Mouse (Mus musculus): ENCODE measurements around the gene Plbd1. TPM values are rescaled to one million over a fixed set of nuclear protein-coding genes. Genes with fewer than 3 reads are reported as not detected.

Gene Plbd1
- polyA plus RNA-seq, 1 experiment = 0.03 TPM

DNA sequence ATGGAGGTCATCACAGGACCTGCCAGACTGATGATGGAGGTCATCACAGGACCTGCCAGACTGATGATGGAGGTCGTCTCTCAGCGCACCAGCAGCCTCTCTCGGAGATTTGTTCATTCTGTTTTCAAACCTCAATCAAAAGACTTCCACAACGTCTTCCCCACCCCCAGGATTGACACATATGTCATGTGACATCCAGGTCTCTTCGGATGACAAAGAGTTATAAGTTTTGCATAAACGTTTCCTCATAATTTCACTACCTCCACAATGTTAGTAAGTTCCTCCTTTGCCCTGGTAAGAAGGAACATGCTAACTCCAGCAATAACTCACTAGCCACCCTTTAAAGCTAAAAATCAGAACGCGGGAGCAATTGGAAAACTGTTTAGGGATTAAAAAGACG, 2.5 kb downstream of the Plbd1 start:
- no peaks in the 10 kb centered on the region; the same call in 1 of the 2 replicates for H3K9me3 ChIP-seq (ENCODE audit: control insufficient read depth, low read length)
- no peak overlapping the region for H3K4me3 ChIP-seq (replicated peaks)
- H3K27me3 ChIP-seq (ENCODE audit: control insufficient read depth) = peaks cover 31% of the 10 kb centered on the region
- no peaks in the 10 kb centered on the region for H3K36me3 ChIP-seq (ENCODE audit: control insufficient read depth)
- no peaks in the 10 kb centered on the region for H3K4me1 ChIP-seq (ENCODE audit: control insufficient read depth)
- TF ChIP-seq GATA1 (IDR thresholded peaks at IDR 0.05; ENCODE audit: low read length) (no peak), TAL1 (IDR thresholded peaks at IDR 0.05; ENCODE audit: low read length) (no peak)

- no peak overlapping the region for H3K4me3 ChIP-seq (replicated peaks)
Observed at GRCm38 (mm10) chr6:136658303-136658702, 3.4 kb downstream of the Plbd1 start.

DNA sequence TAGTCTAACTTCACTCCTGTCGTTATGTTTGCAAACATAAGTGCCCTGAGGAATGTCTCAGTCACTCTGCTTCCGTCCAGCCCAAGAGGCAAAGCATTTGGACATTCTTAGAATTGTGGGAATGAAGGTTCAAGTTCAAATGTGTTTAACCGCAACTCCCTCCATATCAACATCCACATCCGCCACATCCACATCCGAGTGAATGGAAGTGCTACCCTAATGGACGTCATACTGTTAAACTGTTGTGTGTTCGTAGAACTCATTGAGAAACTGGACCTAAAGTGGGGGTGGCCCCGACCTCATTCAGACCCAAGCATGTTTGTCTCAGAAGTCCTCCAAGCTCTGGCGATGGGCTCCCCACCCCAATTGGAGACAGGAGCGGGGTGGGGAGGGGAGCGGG, 5.9 kb downstream of the Plbd1 start:
- no peak overlapping the region for H3K4me3 ChIP-seq (replicated peaks)
- H3K4me1 ChIP-seq (ENCODE audit: control insufficient read depth) = no peaks in the 10 kb centered on the region
- H3K9me3 ChIP-seq (ENCODE audit: control insufficient read depth, low read length) = no peaks in the 10 kb centered on the region
- TF ChIP-seq TAL1 (IDR thresholded peaks at IDR 0.05; ENCODE audit: low read length) = no peak
- no peak for TF ChIP-seq GATA1 (IDR thresholded peaks at IDR 0.05; ENCODE audit: low read length)
- no peaks in the 10 kb centered on the region for H3K36me3 ChIP-seq (ENCODE audit: control insufficient read depth)
- H3K27me3 ChIP-seq (ENCODE audit: control insufficient read depth) = peaks cover 9% of the 10 kb centered on the region

More at GRCm38 (mm10) chr6:136658303-136658702, 3.4 kb downstream of the Plbd1 start:
- Histone ChIP-seq H3K9me3 (ENCODE audit: control insufficient read depth, low read length) (no peaks in the 10 kb centered on the region; the same call in 1 of the 2 replicates), H3K36me3 (ENCODE audit: control insufficient read depth) (no peaks in the 10 kb centered on the region), H3K4me1 (ENCODE audit: control insufficient read depth) (no peaks in the 10 kb centered on the region), H3K27me3 (ENCODE audit: control insufficient read depth) (peaks cover 31% of the 10 kb centered on the region)
- TF ChIP-seq GATA1 (IDR thresholded peaks at IDR 0.05; ENCODE audit: low read length) = no peak
- TF ChIP-seq TAL1 (IDR thresholded peaks at IDR 0.05; ENCODE audit: low read length) = no peak

- Histone ChIP-seq H3K27me3 (ENCODE audit: control insufficient read depth) (no peaks in the 10 kb centered on the region), H3K9me3 (ENCODE audit: control insufficient read depth, low read length) (no peaks in the 10 kb centered on the region), H3K4me1 (ENCODE audit: control insufficient read depth) (no peaks in the 10 kb centered on the region), H3K36me3 (ENCODE audit: control insufficient read depth) (no peaks in the 10 kb centered on the region), H3K4me3 (replicated peaks) (no peak overlapping the region)
- no peak for TF ChIP-seq GATA1 (IDR thresholded peaks at IDR 0.05; ENCODE audit: low read length)
- no peak for TF ChIP-seq TAL1 (IDR thresholded peaks at IDR 0.05; ENCODE audit: low read length)
Observed at GRCm38 (mm10) chr6:136654470-136654869, 7.3 kb downstream of the Plbd1 start.

DNA sequence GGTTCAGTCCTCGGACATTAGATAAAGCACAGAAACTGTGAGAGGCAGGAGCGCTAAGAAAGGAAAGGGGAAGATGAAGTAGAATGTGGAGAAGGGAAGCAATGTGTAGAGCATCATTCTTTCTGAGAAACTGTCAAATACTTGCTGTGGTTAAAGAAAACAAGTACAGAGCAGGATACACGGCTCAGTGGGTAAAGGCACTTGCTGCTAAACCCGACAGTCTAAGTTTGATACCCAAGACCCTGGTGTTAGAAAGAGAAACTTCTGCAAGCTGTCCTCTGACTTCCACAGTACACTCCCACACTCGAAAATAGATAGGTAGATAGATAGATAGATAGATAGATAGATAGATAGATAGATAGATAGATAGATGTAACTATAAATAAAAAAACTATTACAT, 8.4 kb downstream of the Plbd1 start:
- Histone ChIP-seq H3K9me3 (ENCODE audit: control insufficient read depth, low read length) (no peaks in the 10 kb centered on the region), H3K36me3 (ENCODE audit: control insufficient read depth) (no peaks in the 10 kb centered on the region), H3K4me3 (replicated peaks) (no peak overlapping the region), H3K27me3 (ENCODE audit: control insufficient read depth) (no peaks in the 10 kb centered on the region), H3K4me1 (ENCODE audit: control insufficient read depth) (no peaks in the 10 kb centered on the region)
- no peak for TF ChIP-seq TAL1 (IDR thresholded peaks at IDR 0.05; ENCODE audit: low read length)

GRCm38 (mm10) chr6:136650664-136651063, 11.1 kb downstream of the Plbd1 start:
- no peak overlapping the region for H3K4me3 ChIP-seq (replicated peaks)
- H3K4me1 ChIP-seq (ENCODE audit: control insufficient read depth) = no peaks in the 10 kb centered on the region
- no peaks in the 10 kb centered on the region for H3K9me3 ChIP-seq (ENCODE audit: control insufficient read depth, low read length)
- no peaks in the 10 kb centered on the region for H3K36me3 ChIP-seq (ENCODE audit: control insufficient read depth)
- H3K27me3 ChIP-seq (ENCODE audit: control insufficient read depth) = no peaks in the 10 kb centered on the region
- TF ChIP-seq GATA1 (IDR thresholded peaks at IDR 0.05; ENCODE audit: low read length) (no peak), TAL1 (IDR thresholded peaks at IDR 0.05; ENCODE audit: low read length) (no peak)

DNA sequence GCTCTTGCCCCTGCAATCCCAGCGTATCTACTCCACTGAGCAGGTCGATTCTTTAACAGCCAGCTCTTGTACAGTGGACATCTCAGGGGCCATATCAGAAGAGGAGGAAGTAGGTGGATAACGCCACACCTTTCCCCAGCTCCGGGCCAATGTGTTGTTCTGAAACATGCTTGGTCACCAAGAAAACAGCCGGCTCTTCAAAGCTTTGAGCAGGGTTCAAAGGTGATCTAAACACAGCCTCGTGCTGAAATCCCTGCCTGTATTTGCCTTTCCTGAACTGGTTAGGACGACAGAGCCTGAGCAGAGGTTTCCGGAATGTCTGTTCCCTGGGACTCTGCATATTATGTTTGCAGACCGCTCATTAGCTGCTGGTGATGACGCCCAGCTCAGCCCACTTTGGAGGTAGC, 14.3 kb downstream of the Plbd1 start:
- Histone ChIP-seq H3K9me3 (ENCODE audit: control insufficient read depth, low read length) (peaks cover 5% of the 10 kb centered on the region; the same call in 1 of the 2 replicates), H3K4me1 (ENCODE audit: control insufficient read depth) (no peaks in the 10 kb centered on the region)
- no peak for TF ChIP-seq GATA1 (IDR thresholded peaks at IDR 0.05; ENCODE audit: low read length)
- TF ChIP-seq TAL1 (IDR thresholded peaks at IDR 0.05; ENCODE audit: low read length) = no peak

GRCm38 (mm10) chr6:136646207-136646606, 15.5 kb downstream of the Plbd1 start:
- H3K4me1 ChIP-seq (ENCODE audit: control insufficient read depth) = no peaks in the 10 kb centered on the region
- TF ChIP-seq TAL1 (IDR thresholded peaks at IDR 0.05; ENCODE audit: low read length) (no peak), GATA1 (IDR thresholded peaks at IDR 0.05; ENCODE audit: low read length) (no peak)
- H3K4me3 ChIP-seq (replicated peaks) = no peak overlapping the region
- H3K36me3 ChIP-seq (ENCODE audit: control insufficient read depth) = no peaks in the 10 kb centered on the region
- H3K27me3 ChIP-seq (ENCODE audit: control insufficient read depth) = no peaks in the 10 kb centered on the region
- H3K9me3 ChIP-seq (ENCODE audit: control insufficient read depth, low read length) = peaks cover 5% of the 10 kb centered on the region; the same call in 1 of the 2 replicates

More for the DNA sequence above, 14.3 kb downstream of the Plbd1 start:
- Histone ChIP-seq H3K27me3 (ENCODE audit: control insufficient read depth) (no peaks in the 10 kb centered on the region), H3K36me3 (ENCODE audit: control insufficient read depth) (no peaks in the 10 kb centered on the region), H3K4me3 (replicated peaks) (no peak overlapping the region)

DNA sequence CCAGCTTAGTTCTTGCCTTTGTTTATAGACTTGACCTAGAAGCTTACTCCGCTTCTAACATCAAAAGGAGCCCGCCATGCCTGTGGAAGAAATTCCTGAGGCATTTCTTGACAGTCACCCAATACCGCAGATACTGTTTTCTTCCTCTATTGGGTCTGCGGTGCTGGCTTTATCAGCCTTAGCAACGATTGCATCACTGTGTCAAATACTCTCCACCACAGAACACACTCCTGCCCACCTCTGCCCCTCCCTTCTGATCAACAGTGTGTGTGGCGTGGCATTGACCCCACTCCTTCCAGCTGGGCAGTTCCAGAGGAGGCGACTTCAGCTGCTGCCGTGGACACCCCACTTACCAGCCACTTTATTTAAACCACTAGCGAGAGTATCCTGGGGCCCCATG, 16.0 kb downstream of the Plbd1 start:
- H3K27me3 ChIP-seq (ENCODE audit: control insufficient read depth) = no peaks in the 10 kb centered on the region
- peaks cover 5% of the 10 kb centered on the region; the same call in 1 of the 2 replicates for H3K9me3 ChIP-seq (ENCODE audit: control insufficient read depth, low read length)
- H3K36me3 ChIP-seq (ENCODE audit: control insufficient read depth) = no peaks in the 10 kb centered on the region
- H3K4me3 ChIP-seq (replicated peaks) = no peak overlapping the region
- TF ChIP-seq TAL1 (IDR thresholded peaks at IDR 0.05; ENCODE audit: low read length) (no peak), GATA1 (IDR thresholded peaks at IDR 0.05; ENCODE audit: low read length) (no peak)
- no peaks in the 10 kb centered on the region for H3K4me1 ChIP-seq (ENCODE audit: control insufficient read depth)

DNA sequence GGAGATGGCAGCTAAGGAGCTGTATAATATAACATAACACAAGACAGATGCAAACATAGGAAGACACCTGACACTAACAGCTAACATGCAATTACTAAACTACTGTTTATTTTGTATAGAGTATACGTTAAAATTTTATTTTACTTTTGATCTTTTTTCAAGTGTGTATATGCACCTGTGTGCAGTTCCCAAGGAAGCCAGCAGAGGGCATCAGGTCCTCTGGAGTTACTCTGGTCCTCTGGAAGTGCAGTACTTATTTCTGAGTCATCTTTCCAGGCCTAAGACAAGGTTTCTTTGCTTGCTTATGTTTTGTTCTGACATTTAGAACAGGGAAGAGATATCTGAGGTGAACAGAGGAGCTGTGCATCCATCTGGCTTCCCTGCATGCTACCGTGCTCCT, 17.6 kb downstream of the Plbd1 start:
- TF ChIP-seq GATA1 (IDR thresholded peaks at IDR 0.05; ENCODE audit: low read length) (no peak), TAL1 (IDR thresholded peaks at IDR 0.05; ENCODE audit: low read length) (no peak)

More for the DNA sequence above, 17.6 kb downstream of the Plbd1 start:
- Histone ChIP-seq H3K9me3 (ENCODE audit: control insufficient read depth, low read length) (peaks cover 5% of the 10 kb centered on the region; the same call in 1 of the 2 replicates), H3K27me3 (ENCODE audit: control insufficient read depth) (no peaks in the 10 kb centered on the region), H3K4me3 (replicated peaks) (no peak overlapping the region), H3K36me3 (ENCODE audit: control insufficient read depth) (no peaks in the 10 kb centered on the region), H3K4me1 (ENCODE audit: control insufficient read depth) (no peaks in the 10 kb centered on the region)
